Mouse (Mus musculus): ENCODE results near the gene Gin1. TPM values are rescaled to one million over a fixed set of nuclear protein-coding genes. Genes with fewer than 3 reads are reported as not detected.
"Not testable (repeated sequence)": the region's sequence is repeated elsewhere in the genome, so short reads cannot be mapped to it uniquely, and the experiment has no call there.

Gin1 gene
- polyA plus RNA-seq, 1 experiment from 2014 or later: 18.4 TPM

DNA sequence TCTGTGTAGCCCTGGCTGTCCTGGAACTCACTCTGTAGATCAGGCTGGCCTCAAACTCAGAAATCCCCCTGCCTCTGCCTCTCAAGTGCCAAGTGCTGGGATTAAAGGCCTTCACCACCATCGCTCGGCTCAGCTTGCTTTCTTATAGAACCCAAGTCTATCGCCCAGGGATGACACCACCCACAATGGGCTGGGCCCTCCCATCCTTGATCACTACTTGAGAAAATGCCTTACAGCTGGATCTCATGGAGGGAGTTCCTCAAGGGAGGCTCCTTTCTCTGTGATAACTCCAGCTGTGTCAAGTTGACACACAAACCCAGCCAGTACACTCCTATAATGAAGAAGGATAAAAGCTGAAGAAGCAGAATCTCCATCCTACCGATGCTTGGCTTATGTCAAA lies 4.3 kb upstream of the Gin1 start:
- H3K4me1 ChIP-seq; H3K4me2 ChIP-seq; H3K36me3 ChIP-seq; H3K9me3 ChIP-seq; H3K9ac ChIP-seq; H3K4me3 ChIP-seq (replicated peaks); H3K27ac ChIP-seq; H3K27me3 ChIP-seq (replicated peaks); ATAC-seq (ENCODE audit: insufficient read depth, low FRiP score, low read depth): not testable (repeated sequence)
- 71% methylated on average over 4 of the region's 4 CpGs for whole genome bisulfite sequencing

DNA sequence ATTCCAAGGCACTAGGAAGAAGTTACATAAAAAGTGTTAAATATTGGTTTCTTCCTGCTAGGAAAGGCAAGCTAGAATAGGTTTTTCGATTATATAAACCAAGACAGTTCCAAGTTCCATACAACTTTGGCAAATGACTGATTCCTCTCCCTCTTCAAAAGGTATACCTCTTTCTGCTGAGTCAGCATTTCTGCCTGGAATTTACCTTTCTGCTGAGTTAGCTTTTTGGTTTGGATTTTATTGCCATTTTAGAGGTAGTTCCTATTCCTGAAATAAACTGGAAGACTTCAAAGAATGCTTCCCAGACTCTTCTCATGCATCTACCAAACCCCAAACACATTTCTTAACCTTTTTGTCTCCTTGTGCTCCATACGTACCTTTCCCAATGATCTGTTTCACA lies 1.9 kb upstream of the Gin1 start:
- no peak overlapping the region for H3K27ac ChIP-seq
- peak overlapping the region; percentile 17 for H3K4me2 ChIP-seq
- H3K36me3 ChIP-seq: no peaks in the 10 kb centered on the region
- no peak overlapping the region for H3K9ac ChIP-seq
- 68% methylated on average over 2 of the region's 2 CpGs for WGBS
- no peak for ATAC-seq (ENCODE audit: insufficient read depth, low FRiP score, low read depth)
- H3K4me1 ChIP-seq: 0 out of 2 replicates have a peak, but pooled peaks cover 5% of the 10 kb centered on the region
- H3K4me3 ChIP-seq (replicated peaks): no peak overlapping the region
- H3K9me3 ChIP-seq: no peaks in the 10 kb centered on the region
- no peaks in the 10 kb centered on the region for H3K27me3 ChIP-seq (replicated peaks)

DNA sequence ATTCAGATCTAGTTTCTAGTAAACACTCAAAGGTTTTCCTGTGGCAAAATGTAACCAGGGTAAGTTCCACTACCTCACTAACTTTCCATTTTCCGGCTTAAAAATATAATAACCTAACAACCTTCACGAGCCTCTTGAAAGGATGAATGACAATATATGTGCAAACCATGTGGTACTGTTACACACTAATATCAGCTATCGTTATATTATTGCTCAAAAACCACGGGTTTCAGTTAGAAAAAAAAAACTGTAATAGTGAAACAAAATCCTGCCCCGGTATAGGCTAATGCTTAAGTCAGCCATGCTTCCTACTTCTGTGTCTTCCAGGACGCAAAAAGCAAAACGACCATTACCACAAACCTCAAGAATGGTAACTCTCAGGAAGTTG lies 1.1 kb upstream of the Gin1 start:
- no peaks in the 10 kb centered on the region for H3K27me3 ChIP-seq (replicated peaks)
- H3K4me1 ChIP-seq: 0 out of 2 replicates have a peak, but pooled peaks cover 5% of the 10 kb centered on the region
- H3K4me2 ChIP-seq: peak overlapping the region; percentile 63
- peak overlapping the region; percentile 75 for H3K4me3 ChIP-seq (replicated peaks)
- peak overlapping the region; percentile 84 for H3K9ac ChIP-seq
- H3K36me3 ChIP-seq: no peaks in the 10 kb centered on the region
- peak overlapping the region; percentile 83 for H3K27ac ChIP-seq
- H3K9me3 ChIP-seq: no peaks in the 10 kb centered on the region
- WGBS: 8% methylated on average over 7 of the region's 7 CpGs
- no peak for ATAC-seq (ENCODE audit: insufficient read depth, low FRiP score, low read depth)

DNA sequence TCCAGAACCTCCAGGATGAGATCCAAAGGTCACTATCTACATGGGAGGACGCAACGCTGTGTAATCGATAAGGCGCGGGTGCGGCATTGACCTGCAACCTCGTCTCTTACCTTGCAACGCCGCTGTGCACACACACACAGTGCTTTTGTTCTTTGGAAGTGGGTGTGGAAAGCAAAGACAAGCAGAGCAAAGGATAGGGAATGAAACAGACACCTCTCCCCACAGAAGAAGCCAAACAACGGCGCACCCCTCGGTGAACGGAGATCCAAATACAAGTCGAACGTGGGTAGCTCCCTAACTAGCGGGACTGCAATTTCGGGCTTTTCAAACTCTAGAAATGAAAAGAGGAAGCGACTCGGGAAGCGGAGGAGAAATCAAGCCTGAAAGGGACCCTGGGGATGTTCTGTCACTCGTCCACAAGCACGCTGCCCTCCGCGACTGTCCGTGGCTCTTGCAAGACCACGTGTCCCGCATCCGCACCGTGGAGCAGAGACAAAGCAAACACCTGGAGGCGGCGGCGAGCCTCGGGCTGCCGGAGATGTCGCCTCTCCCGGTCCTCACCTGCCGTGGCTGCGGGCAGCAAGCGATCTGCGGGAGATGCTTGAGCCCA lies 573 bp upstream of the Gin1 start:
- H3K36me3 ChIP-seq: no peaks in the 10 kb centered on the region
- H3K9ac ChIP-seq: peak overlapping the region; percentile 84
- H3K9me3 ChIP-seq: no peaks in the 10 kb centered on the region
- under 1% methylated on average over 40 of the region's 40 CpGs for WGBS
- H3K4me1 ChIP-seq: 0 out of 2 replicates have a peak, but pooled peaks cover 5% of the 10 kb centered on the region
- peak overlapping the region; percentile 75 for H3K4me3 ChIP-seq (replicated peaks)
- peak; percentile 28 for ATAC-seq (ENCODE audit: insufficient read depth, low FRiP score, low read depth)
- H3K4me2 ChIP-seq: peak overlapping the region; percentile 63
- peak overlapping the region; percentile 83 for H3K27ac ChIP-seq
- no peaks in the 10 kb centered on the region for H3K27me3 ChIP-seq (replicated peaks)

DNA sequence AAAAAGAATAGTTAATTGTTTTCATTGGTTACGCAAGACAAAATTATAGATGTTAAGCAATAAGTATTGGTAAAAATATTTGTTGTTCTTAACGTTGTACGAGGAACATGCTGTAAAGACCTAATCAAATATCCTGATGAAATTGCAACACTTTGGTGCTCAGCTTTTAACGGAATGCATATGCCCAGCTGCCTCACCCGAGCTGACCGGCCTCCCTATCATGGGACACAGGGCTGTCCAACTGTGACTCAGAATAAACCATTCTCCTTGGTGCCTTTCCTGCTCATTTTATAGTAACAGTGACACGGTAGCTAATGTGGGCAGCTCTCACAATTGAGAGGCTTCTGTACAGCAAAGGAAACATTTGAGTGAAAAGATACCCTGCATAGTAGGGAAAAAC lies 1.1 kb downstream of the Gin1 start:
- no peak overlapping the region for H3K4me3 ChIP-seq (replicated peaks)
- H3K4me2 ChIP-seq: peak overlapping the region; percentile 11; the same call in 1 of the 2 replicates
- H3K4me1 ChIP-seq: 0 out of 2 replicates have a peak, but pooled peaks cover 5% of the 10 kb centered on the region
- 64% methylated on average over 7 of the region's 7 CpGs for WGBS
- H3K27ac ChIP-seq: no peak overlapping the region
- no peaks in the 10 kb centered on the region for H3K27me3 ChIP-seq (replicated peaks)
- no peaks in the 10 kb centered on the region for H3K36me3 ChIP-seq
- H3K9me3 ChIP-seq: no peaks in the 10 kb centered on the region
- no peak for ATAC-seq (ENCODE audit: insufficient read depth, low FRiP score, low read depth)
- H3K9ac ChIP-seq: no peak overlapping the region

DNA sequence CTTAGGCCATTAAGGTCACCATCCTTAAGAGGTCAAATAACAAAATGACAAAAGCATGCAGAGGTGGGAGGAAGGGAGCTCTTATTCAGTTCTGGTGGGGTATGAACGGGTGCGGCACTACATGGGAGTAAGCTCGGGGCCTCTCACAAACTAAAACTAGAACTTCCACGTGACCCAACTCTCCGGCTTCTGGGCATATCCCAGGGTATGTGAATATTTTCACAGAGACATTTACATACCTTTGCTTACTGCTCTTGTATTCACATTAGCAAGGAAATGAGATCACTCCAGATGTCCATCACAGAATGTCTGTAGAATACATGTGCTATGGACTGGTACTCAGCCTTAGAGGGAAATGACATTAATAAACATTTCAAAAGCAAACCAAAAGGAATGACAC lies 1.8 kb downstream of the Gin1 start:
- Histone ChIP-seq H3K27me3 (replicated peaks) (no peaks in the 10 kb centered on the region), H3K9ac (no peak overlapping the region), H3K36me3 (no peaks in the 10 kb centered on the region), H3K4me2 (no peak overlapping the region), H3K27ac (no peak overlapping the region), H3K4me1 (0 out of 2 replicates have a peak, but pooled peaks cover 5% of the 10 kb centered on the region), H3K9me3 (no peaks in the 10 kb centered on the region), H3K4me3 (replicated peaks) (no peak overlapping the region)
- WGBS: 90% methylated on average over 5 of the region's 5 CpGs
- ATAC-seq (ENCODE audit: insufficient read depth, low FRiP score, low read depth): no peak

DNA sequence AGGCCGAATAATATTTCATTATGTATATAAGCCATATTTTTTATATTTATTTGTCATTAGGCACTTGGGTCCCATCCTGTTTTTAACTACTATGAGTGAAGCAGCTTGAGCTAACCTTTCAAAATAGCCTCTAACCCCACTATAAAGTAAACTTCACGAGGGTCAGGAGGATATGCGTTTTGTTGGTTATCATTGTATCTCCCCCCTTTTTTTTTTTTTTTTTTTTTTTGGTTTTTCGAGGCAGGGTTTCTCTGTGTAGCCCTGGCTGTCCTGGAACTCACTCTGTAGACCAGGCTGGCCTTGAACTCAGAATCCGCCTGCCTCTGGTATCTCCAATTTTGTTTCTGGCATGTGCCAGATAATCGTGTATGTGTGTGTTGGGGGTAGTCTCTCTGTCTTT lies 3.4 kb downstream of the Gin1 start:
- no peak overlapping the region for H3K4me2 ChIP-seq
- 85% methylated on average over 6 of the region's 6 CpGs for WGBS
- H3K9me3 ChIP-seq: no peaks in the 10 kb centered on the region
- ATAC-seq (ENCODE audit: insufficient read depth, low FRiP score, low read depth): no peak
- H3K36me3 ChIP-seq: no peaks in the 10 kb centered on the region
- no peak overlapping the region for H3K27ac ChIP-seq
- no peaks in the 10 kb centered on the region for H3K27me3 ChIP-seq (replicated peaks)
- H3K9ac ChIP-seq: no peak overlapping the region
- no peaks in the 10 kb centered on the region for H3K4me1 ChIP-seq
- no peak overlapping the region for H3K4me3 ChIP-seq (replicated peaks)

DNA sequence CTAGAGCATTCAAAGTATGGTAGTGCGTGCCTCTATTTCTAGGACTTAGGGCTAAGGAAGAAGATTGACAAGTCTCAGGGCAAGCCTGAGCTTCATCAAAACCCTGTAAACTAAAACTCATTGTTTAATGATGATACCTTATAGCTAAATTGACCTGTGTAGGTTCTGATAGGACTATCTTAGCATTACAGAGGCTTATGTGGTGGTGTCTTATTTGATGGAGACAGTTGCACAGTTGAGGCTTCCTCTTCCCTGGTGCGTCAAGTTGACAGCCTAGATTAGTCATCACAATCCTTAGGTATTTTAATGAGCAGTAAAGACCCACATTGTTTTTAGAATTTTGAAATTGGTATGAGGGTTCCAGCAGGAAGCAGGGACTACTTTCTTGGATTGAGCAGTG lies 4.0 kb downstream of the Gin1 start:
- 84% methylated on average over 2 of the region's 2 CpGs for WGBS
- Histone ChIP-seq H3K4me3 (replicated peaks) (no peak overlapping the region), H3K27me3 (replicated peaks) (no peaks in the 10 kb centered on the region), H3K4me1 (no peaks in the 10 kb centered on the region), H3K27ac (no peak overlapping the region), H3K36me3 (no peaks in the 10 kb centered on the region), H3K4me2 (no peak overlapping the region), H3K9me3 (no peaks in the 10 kb centered on the region), H3K9ac (no peak overlapping the region)
- ATAC-seq (ENCODE audit: insufficient read depth, low FRiP score, low read depth): no peak

DNA sequence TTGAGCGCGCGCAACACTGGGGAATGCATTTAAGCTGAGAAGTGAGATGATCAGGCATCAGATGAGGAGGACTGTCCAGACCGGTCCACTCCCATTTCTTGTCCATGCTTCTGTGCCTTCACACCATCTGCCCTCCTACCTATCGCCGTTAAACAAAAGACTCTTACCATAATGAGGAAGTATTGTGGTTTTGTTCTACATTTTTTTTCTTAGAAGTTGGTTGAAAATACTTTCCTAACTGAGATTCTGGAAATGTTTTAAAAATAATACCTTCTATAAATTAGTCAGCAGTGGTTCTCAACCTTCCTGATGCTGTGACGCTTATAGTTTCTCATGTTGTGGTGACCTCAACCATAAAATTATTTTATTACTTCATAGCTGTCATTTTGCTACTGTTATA lies 11.7 kb downstream of the Gin1 start:
- Histone ChIP-seq H3K4me3 (replicated peaks) (no peak overlapping the region), H3K9me3 (no peaks in the 10 kb centered on the region), H3K9ac (no peak overlapping the region), H3K27ac (no peak overlapping the region), H3K4me2 (no peak overlapping the region), H3K27me3 (replicated peaks) (no peaks in the 10 kb centered on the region), H3K36me3 (no peaks in the 10 kb centered on the region), H3K4me1 (no peaks in the 10 kb centered on the region)
- WGBS: 95% methylated on average over 7 of the region's 7 CpGs
- ATAC-seq (ENCODE audit: insufficient read depth, low FRiP score, low read depth): no peak

DNA sequence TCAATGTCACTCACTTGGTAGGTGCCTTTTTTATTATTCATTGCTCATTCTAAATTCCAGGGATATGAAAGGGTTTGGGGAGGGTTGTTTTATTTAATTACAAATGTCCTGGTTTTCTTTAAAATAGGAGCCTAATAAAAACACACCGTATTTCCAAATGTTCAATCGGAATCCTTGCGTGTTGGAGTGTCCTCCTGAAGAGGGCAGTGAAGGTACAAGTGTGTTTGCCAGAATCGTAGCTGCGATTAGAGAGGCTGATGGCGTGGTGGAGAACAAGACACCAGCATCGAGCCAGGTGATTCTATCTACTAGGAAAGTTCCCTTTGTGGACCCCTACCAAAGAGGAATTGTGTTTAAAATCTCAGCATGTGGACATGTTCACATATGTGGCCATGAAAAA lies 15.0 kb downstream of the Gin1 start:
- H3K4me2 ChIP-seq: no peak overlapping the region
- no peak overlapping the region for H3K9ac ChIP-seq
- H3K4me3 ChIP-seq (replicated peaks): no peak overlapping the region
- 72% methylated on average over 7 of the region's 7 CpGs for WGBS
- H3K4me1 ChIP-seq: no peaks in the 10 kb centered on the region
- H3K27ac ChIP-seq: no peak overlapping the region
- no peak for ATAC-seq (ENCODE audit: insufficient read depth, low FRiP score, low read depth)
- H3K27me3 ChIP-seq (replicated peaks): no peaks in the 10 kb centered on the region
- H3K9me3 ChIP-seq: no peaks in the 10 kb centered on the region
- no peaks in the 10 kb centered on the region for H3K36me3 ChIP-seq

DNA sequence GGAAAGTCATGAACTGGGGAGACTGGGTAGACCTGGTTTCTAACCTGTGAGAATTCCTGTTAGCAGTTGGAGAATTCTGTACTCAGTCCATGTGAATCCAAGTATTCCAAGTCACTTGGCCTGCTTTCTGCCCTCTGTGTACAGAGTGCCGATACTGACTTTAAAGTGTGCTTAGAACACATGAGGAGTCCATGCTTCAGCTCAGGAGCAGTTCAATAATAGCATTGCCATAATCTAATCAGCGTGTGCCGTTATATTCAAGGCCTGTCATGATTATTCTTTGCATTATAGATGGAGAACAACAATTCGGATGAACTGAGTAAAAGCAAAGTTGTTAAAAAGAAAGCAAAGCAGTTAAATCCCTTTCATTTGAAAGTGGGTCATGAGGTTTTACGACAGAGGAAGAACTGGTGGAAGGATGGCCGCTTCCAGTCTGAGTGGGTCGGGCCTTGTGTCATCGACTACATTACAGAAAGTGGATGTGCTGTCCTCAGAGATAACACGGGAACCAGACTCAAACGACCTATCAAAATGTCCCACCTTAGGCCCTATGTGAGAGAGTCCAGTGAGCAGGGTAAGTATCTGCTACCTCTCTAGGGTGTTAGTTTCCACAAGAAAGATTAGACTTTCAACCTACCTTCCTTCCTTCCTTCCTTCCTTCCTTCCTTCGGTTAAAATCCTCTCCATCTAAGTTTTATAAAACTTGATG lies 15.9 kb downstream of the Gin1 start:
- Histone ChIP-seq H3K36me3 (no peaks in the 10 kb centered on the region), H3K27me3 (replicated peaks) (no peaks in the 10 kb centered on the region), H3K9me3 (no peaks in the 10 kb centered on the region), H3K9ac (no peak overlapping the region), H3K27ac (no peak overlapping the region), H3K4me2 (no peak overlapping the region), H3K4me3 (replicated peaks) (no peak overlapping the region), H3K4me1 (no peaks in the 10 kb centered on the region)
- WGBS: 83% methylated on average over 11 of the region's 11 CpGs
- peak; percentile 70; the same call in 1 of the 2 replicates for ATAC-seq (ENCODE audit: insufficient read depth, low FRiP score, low read depth)

DNA sequence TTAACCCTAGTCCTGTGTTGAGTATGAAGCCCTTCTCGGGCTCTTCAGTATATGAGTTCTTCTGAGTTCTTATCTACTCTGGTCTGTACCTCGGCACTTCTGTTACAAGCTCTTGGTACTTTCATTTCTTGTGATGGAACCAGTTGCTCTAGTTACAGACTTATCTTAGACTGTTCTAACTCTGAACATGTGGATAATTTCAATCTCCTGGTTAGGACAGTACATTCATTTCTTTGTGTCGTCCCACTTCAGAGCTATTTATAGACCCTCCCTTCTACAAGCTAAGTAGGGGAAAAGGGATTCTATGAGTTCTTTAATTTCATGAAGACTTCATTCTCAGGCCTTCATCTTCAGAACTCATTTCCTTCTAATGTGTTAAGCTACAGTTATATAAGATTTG lies 17.7 kb downstream of the Gin1 start:
- H3K4me2 ChIP-seq: no peak overlapping the region
- ATAC-seq (ENCODE audit: insufficient read depth, low FRiP score, low read depth): no peak

More for the DNA sequence above, 17.7 kb downstream of the Gin1 start:
- Histone ChIP-seq H3K4me3 (replicated peaks) (no peak overlapping the region), H3K4me1 (no peaks in the 10 kb centered on the region), H3K27ac (no peak overlapping the region), H3K27me3 (replicated peaks) (no peaks in the 10 kb centered on the region), H3K36me3 (no peaks in the 10 kb centered on the region), H3K9me3 (no peaks in the 10 kb centered on the region), H3K9ac (no peak overlapping the region)
- 74% methylated on average over 3 of the region's 3 CpGs for WGBS
